Mouse (Mus musculus) hindbrain, embryonic 14.5 days (tissue): ENCODE results near the gene Ubxn11. TPM values are rescaled to one million over a fixed set of nuclear protein-coding genes. Genes with fewer than 3 reads are reported as not detected.

ENCODE experiments used
- ATAC-seq: fragments of 200-750 bp; cut with Nextera tagmentation; 2 replicates; pipeline ENCODE4 v1.8.0; 2017; ENCODE audit warnings: moderate number of reproducible peaks, mild to moderate bottlenecking, moderate TSS enrichment, moderate library complexity; ENCODE audit not compliant: low FRiP score
- DNase-seq: peaks from one replicate; pipeline ENCODE4 v3.0.0-alpha.2; 2015; ENCODE audit warnings: low spot score
- H3K27ac ChIP-seq: fragments of 300-500 bp; sonication (generic); 2 replicates; pipeline ENCODE4 v1.5.1; 2014; ENCODE audit warnings: mild to moderate bottlenecking, moderate library complexity
- H3K27me3 ChIP-seq: fragments of 300-500 bp; sonication (generic); 2 replicates; pipeline ENCODE4 v1.6.1; 2014; ENCODE audit warnings: mild to moderate bottlenecking, low read length, mixed read lengths; ENCODE audit not compliant: control insufficient read depth, insufficient read depth
- H3K36me3 ChIP-seq: fragments of 300-500 bp; sonication (generic); replicated peaks from 2 replicates; pipeline ENCODE4 v1.6.1; 2014; ENCODE audit not compliant: control insufficient read depth, insufficient read depth
- H3K4me1 ChIP-seq: fragments of 300-500 bp; sonication (generic); replicated peaks from 2 replicates; pipeline ENCODE4 v1.6.1; 2014; ENCODE audit warnings: antibody characterized with exemption, low read length, mixed read lengths; ENCODE audit not compliant: control insufficient read depth, insufficient read depth
- H3K4me2 ChIP-seq: fragments of 300-500 bp; sonication (generic); replicated peaks from 2 replicates; pipeline ENCODE4 v1.6.1; 2014; ENCODE audit warnings: mild to moderate bottlenecking, moderate library complexity
- H3K4me3 ChIP-seq: fragments of 300-500 bp; sonication (generic); replicated peaks from 2 replicates; pipeline ENCODE4 v1.5.1; 2014; ENCODE audit warnings: mild to moderate bottlenecking, low read length
- H3K9ac ChIP-seq: fragments of 300-500 bp; sonication (generic); 2 replicates; pipeline ENCODE4 v1.6.1; 2014
- H3K9me3 ChIP-seq: fragments of 300-500 bp; sonication (generic); 2 replicates; pipeline ENCODE4 v1.6.1; 2016; ENCODE audit warnings: low read length; ENCODE audit not compliant: control insufficient read depth
- WGBS: fragments of 180-500 bp; shearing (Covaris S2); extraction: QIAGEN DNeasy Blood & Tissue Kit; methylation state at CpG from one replicate; pipeline ENCODE4 v1.1.7; 2014; 5-methylcytosine and 5-hydroxymethylcytosine counted together
- polyA plus RNA-seq: library from polyadenylated mRNA; unstranded; fragments of >200 nt; fragmentation: Nextera tagmentation; extraction: Ambion mirVana; gene quantifications from 2 replicates; pipeline ENCODE4 v1.2.1, GENCODE M21; 2014

The Ubxn11 gene
- polyA plus RNA-seq = 17.5 and 22.2 TPM in 2 replicates

GRCm38 (mm10) chr4:134101979-134102741 lies at the start of gene Ubxn11:
TSS of gene Ubxn11 (plus strand) at chr4:134102570.
- DNase-seq (peak; percentile 92), ATAC-seq (peak; percentile 97)
- Histone ChIP-seq H3K9me3 (no peaks in the 10 kb centered on the region), H3K27ac (no peak within 1 kb of the TSS), H3K4me3 (peak within 1 kb of the TSS; percentile 64), H3K36me3 (no peaks in the 10 kb centered on the region), H3K27me3 (no peaks in the 10 kb centered on the region), H3K4me1 (peaks cover 7% of the 10 kb centered on the region), H3K9ac (peak within 1 kb of the TSS; percentile 57), H3K4me2 (peak within 1 kb of the TSS; percentile 79)
- WGBS = 18% methylated on average over 34 of the region's 34 CpGs

GRCm38 (mm10) chr4:134053538-134053937 lies 48.8 kb upstream of the Ubxn11 start, which contains the start of gene Zfp683:
TSS of gene Zfp683 (plus strand) at chr4:134053838.
- no peaks in the 10 kb centered on the region for H3K36me3 ChIP-seq
- H3K27me3 ChIP-seq = no peaks in the 10 kb centered on the region
- no peak within 1 kb of the TSS for H3K27ac ChIP-seq
- no peaks in the 10 kb centered on the region for H3K4me1 ChIP-seq
- no peak within 1 kb of the TSS for H3K4me2 ChIP-seq
- no peak for DNase-seq
- H3K9me3 ChIP-seq = no peaks in the 10 kb centered on the region
- no peak within 1 kb of the TSS for H3K4me3 ChIP-seq
- H3K9ac ChIP-seq = no peak within 1 kb of the TSS
- WGBS = 87% methylated on average over 3 of the region's 3 CpGs
- no peak for ATAC-seq

DNA sequence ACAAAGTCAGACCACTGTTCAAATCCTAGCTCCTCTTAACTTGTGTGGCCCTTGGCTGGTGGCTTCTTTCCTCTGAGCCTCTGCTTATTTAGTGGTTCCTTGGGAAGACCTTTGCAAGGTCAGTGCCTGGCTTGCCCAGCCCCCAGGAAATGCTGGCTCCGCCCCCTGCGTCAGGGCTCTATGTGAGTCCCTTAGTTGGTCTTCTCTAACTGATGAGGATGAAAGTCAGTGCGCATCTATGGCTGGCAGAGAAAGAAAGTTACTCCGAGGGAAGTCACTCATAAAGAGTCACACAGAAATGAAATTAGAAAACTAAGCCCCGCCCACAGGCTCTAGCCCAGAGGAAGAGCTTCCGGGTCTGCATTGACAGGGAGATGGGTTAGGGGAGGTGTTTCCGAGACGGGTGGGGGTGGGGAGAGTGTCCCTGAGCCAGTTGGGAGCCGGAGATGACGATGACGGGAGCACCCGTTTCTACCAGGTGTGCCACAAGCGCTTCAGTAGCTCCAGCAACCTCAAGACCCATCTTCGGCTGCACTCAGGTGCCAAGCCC lies 44.1 kb upstream of the Ubxn11 start:
- H3K9me3 ChIP-seq = no peaks in the 10 kb centered on the region
- no peak overlapping the region for H3K9ac ChIP-seq
- DNase-seq (no peak), ATAC-seq (no peak)
- WGBS = 32% methylated on average over 14 of the region's 14 CpGs
- peak overlapping the region; percentile 5; the same call in 1 of the 2 replicates for H3K4me2 ChIP-seq
- H3K36me3 ChIP-seq = no peaks in the 10 kb centered on the region
- H3K27me3 ChIP-seq = no peaks in the 10 kb centered on the region
- H3K27ac ChIP-seq = no peak overlapping the region
- no peaks in the 10 kb centered on the region for H3K4me1 ChIP-seq
- H3K4me3 ChIP-seq = no peak overlapping the region

GRCm38 (mm10) chr4:134058908-134059307 lies 43.5 kb upstream of the Ubxn11 start:
- no peak for ATAC-seq
- H3K9ac ChIP-seq = no peak overlapping the region
- H3K9me3 ChIP-seq = no peaks in the 10 kb centered on the region
- no peaks in the 10 kb centered on the region for H3K36me3 ChIP-seq
- no peak overlapping the region for H3K4me3 ChIP-seq
- H3K27me3 ChIP-seq = no peaks in the 10 kb centered on the region; the same call in 1 of the 2 replicates
- DNase-seq = no peak
- no peaks in the 10 kb centered on the region for H3K4me1 ChIP-seq
- no peak overlapping the region for H3K27ac ChIP-seq
- no peak overlapping the region for H3K4me2 ChIP-seq
- 84% methylated on average over 6 of the region's 6 CpGs for WGBS

DNA sequence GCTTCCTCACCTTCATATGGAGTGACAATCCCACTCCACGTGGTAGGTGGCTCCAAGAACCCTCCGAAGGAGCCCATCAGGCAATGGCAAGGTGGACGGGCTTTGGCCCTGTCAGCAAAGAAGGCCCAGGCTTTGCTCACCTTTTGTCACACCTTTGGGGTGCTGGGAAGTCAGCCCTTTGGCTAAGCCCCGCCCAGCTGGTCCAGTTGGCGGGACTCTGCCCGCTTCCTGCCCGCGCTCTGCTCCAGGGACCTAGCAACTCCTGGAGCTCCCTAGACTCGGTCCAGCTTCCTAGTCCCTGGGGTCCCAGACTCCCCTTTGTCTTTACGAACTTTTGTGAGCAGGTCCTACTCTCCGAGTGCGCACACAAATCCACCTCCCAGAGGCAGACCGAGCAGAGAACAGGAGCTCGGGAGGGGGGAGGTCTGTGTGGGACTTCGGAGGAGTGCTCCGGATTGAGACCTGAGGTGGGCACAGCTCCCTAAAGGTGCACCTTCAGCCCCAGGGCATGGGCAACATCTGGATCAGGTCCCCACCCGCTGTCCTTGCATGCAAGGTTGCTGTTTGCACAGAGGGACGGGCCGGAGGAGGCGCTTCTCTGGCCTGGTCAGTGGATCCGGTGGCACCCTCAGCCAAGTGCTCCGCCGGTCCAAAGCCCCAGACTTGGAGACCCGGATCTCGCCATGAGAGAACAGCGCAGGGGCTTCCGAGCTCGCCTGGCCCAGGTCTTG lies 42.1 kb upstream of the Ubxn11 start, which contains the start of gene Crybg2:
Gene Crybg2 (plus strand): TSS at position 681 of the 731 bp plus-strand sequence.
- Histone ChIP-seq H3K4me3 (no peak within 1 kb of the TSS), H3K4me1 (no peaks in the 10 kb centered on the region), H3K9ac (no peak within 1 kb of the TSS), H3K4me2 (no peak within 1 kb of the TSS), H3K27me3 (peaks cover 4% of the 10 kb centered on the region), H3K27ac (no peak within 1 kb of the TSS), H3K36me3 (no peaks in the 10 kb centered on the region), H3K9me3 (no peaks in the 10 kb centered on the region)
- ATAC-seq (no peak), DNase-seq (no peak)
- 51% methylated on average over 28 of the region's 28 CpGs for WGBS

DNA sequence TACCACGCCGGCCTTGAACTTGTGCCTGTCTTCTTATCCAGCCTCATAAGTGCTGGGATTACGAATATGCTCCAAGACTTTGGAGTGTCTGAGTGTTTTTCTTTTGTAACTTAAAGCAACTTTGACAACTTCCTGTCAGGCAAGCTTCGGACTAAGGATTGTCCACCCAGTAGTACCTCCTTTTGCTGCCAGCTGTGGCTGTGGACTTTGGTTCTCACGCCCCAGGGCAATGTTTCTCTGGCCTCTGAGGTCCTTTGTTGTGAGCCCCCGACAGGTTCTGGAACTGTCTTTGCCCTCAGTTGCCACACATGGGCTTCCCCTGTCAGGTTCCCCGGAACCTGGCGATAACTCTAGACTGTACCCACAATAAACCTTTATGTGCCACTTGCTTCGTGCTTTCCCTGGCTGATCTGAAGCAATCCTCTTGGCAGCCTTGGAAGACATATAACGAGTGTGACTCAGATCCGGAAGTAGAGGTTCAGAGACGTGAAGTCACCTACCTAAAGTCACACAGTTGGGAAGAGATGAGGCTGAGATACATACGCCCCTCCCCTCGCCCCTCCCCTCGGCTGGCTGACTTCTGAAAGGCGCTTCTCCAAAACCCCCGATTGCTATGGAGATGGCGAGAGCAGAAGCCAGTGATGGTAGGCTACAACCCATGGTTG lies 41.1 kb upstream of the Ubxn11 start:
- DNase-seq (no peak), ATAC-seq (no peak)
- H3K4me3 ChIP-seq = no peak overlapping the region
- WGBS = 64% methylated on average over 18 of the region's 18 CpGs
- H3K27ac ChIP-seq = no peak overlapping the region
- H3K36me3 ChIP-seq = no peaks in the 10 kb centered on the region
- H3K27me3 ChIP-seq = peaks cover 10% of the 10 kb centered on the region
- no peak overlapping the region for H3K9ac ChIP-seq
- no peaks in the 10 kb centered on the region for H3K4me1 ChIP-seq
- H3K4me2 ChIP-seq = no peak overlapping the region
- no peaks in the 10 kb centered on the region for H3K9me3 ChIP-seq

- Histone ChIP-seq H3K36me3 (no peaks in the 10 kb centered on the region), H3K4me3 (no peak overlapping the region), H3K4me1 (no peaks in the 10 kb centered on the region), H3K27me3 (peaks cover 10% of the 10 kb centered on the region), H3K4me2 (no peak overlapping the region), H3K9ac (no peak overlapping the region), H3K9me3 (no peaks in the 10 kb centered on the region), H3K27ac (no peak overlapping the region)
- DNase-seq = no peak
- 57% methylated on average over 8 of the region's 8 CpGs for WGBS
- no peak for ATAC-seq
These were observed 40.4 kb upstream of the Ubxn11 start for GRCm38 (mm10) chr4:134061944-134062446.

GRCm38 (mm10) chr4:134062561-134062960 lies 39.8 kb upstream of the Ubxn11 start:
- Histone ChIP-seq H3K27me3 (peaks cover 10% of the 10 kb centered on the region), H3K4me3 (no peak overlapping the region), H3K36me3 (no peaks in the 10 kb centered on the region), H3K4me1 (no peaks in the 10 kb centered on the region), H3K9ac (no peak overlapping the region), H3K4me2 (no peak overlapping the region), H3K27ac (no peak overlapping the region), H3K9me3 (no peaks in the 10 kb centered on the region)
- ATAC-seq = no peak
- no peak for DNase-seq
- 80% methylated on average over 8 of the region's 8 CpGs for WGBS
